Mouse (Mus musculus) neural tube, embryonic 10.5 days (tissue): ENCODE measurements around the gene Snx13.

Source experiments
- DNase-seq: peaks from one replicate; pipeline ENCODE4 v3.0.0-alpha.2; 2017; ENCODE audit warnings: low spot score; ENCODE audit errors: extremely low spot score

Snx13 gene

GRCm38 (mm10) chr12:35047320-35048225, 587 bp downstream of the Snx13 start:
- DNase-seq, result peak; percentile 78

GRCm38 (mm10) chr12:35048891-35049290, 1.9 kb downstream of the Snx13 start:
- DNase-seq, result no peak

GRCm38 (mm10) chr12:35050501-35050900, 3.5 kb downstream of the Snx13 start:
- no peak for DNase-seq

GRCm38 (mm10) chr12:35050964-35051758, 4.2 kb downstream of the Snx13 start:
- DNase-seq, result no peak

DNA sequence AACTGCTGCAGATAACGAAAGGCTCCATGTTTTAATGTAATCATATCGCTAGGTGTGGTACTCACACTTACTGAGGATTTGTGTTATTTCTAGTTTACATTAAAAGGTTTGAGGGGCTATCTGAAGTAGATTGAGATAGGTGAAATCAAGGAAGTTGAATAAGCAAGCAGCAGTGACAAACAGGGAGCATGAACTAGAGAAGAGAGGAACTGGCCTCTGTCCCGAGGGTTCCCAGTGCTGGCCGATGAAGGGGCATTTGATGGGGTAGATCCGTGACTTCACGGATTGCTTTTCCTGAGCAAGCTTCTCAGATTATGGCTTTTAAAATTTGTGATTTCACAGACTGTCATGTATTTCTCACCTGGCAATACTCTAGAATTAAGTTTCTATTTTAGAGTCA, 7.4 kb downstream of the Snx13 start:
- no peak for DNase-seq

GRCm38 (mm10) chr12:35055114-35056095, 8.4 kb downstream of the Snx13 start:
- no peak for DNase-seq

- no peak for DNase-seq
Observed at GRCm38 (mm10) chr12:35063697-35064468, 16.9 kb downstream of the Snx13 start.

DNA sequence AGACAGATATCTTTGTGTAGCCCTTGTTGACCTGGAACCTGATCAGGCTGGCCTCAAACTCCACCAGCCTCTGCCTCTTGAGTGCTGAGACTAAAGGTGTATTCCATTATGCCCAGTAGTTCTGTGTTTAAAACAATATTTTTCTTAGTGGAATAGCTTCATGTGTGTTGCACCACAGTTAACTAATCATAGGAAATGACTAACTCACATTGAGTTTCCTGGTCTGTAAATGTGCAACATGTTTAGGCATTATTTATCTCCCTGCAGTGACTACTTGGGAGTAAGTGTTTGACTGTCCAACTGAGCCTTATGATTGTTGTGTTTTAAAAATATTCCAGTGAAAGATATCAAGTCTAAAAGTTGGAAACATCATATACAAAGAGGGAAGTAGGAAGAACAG, 20.6 kb downstream of the Snx13 start:
- DNase-seq, result no peak

- DNase-seq, result no peak
Observed at GRCm38 (mm10) chr12:35071336-35071735, 24.4 kb downstream of the Snx13 start.

DNA sequence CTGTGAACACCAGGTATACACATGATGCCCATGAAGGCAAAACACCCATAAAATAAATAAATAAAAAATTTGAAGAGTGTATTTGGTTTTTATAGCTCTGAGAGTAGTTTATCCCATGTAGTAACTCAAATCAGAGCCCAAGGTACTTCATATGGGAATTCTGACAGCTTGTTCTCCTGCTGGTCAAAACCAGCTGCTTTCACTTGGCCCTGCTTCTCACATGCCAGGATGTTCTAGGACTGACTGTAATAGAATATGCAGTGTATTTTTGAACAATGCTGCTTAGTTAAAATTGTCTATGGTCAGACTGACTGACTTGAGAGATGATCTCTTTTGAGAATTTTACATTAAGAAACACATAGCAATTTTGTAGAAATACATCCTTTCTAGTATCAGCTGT, 25.2 kb downstream of the Snx13 start:
- no peak for DNase-seq

- DNase-seq, result no peak
Observed at GRCm38 (mm10) chr12:35075993-35076392, 29.0 kb downstream of the Snx13 start.

GRCm38 (mm10) chr12:35123549-35123948, 76.6 kb downstream of the Snx13 start:
- DNase-seq, result no peak

- no peak for DNase-seq
Observed at GRCm38 (mm10) chr12:35153186-35153585, 106.2 kb downstream of the Snx13 start.

DNA sequence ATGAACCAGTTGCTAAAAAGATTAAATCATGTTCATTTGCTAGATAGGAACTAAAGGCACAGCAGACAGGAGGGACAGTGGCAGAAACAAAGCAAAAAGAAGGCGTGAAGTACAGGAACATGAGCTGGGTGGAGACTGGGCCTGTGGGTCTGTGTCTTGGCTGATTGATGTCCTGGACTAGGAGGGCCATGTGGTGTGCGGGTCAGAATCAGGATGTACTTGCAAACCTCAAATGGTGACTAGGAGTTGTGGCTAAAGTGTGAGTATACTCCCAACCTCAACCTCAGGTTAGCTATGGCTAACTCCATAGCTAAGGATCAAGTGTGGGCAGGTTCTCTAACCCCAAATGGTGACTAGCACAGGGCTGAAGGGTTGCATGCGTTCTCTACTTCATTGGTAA, 107.2 kb downstream of the Snx13 start:
- DNase-seq, result no peak

GRCm38 (mm10) chr12:35157237-35157636, 110.3 kb downstream of the Snx13 start:
- DNase-seq, result no peak

DNA sequence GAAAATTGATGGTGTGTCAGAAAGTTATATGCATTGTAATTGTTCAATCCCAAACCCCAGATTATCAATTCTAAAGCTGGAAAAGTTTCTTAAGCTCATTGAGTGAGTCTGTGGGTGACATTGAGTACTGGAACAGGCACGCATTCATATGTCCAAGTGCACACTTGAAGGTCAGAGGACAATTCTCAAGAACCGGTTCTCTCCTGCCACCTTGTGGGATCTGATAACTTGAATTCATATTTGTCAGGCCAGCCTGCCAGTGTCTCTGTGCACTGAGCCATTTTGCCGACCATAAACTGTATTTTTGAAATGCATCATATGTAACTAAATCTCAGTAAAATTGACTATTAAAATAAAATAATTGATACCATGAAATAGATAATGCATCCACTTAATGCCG, 114.7 kb downstream of the Snx13 start:
- DNase-seq, result no peak

- no peak for DNase-seq
Observed at GRCm38 (mm10) chr12:35170275-35170674, 123.3 kb downstream of the Snx13 start.

DNA sequence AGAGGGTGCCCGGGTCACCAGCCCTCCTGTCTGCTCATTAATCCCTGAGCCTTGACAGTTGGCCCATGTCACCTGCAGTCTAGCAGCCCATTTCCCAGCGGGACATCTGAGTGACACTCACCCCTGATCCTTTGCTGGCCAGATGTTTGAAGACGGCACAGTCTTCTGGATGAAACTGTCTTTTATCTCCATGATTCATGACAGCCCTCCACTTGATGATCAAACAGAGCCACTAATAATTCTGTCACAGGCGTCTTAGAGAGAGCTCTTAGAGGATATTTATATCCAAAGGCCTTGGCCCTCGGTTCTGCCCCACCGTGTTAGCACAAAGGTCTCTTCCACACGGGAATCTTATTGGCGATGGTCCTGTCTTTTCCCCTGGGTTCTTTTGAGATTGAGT, 129.0 kb downstream of the Snx13 start:
- DNase-seq, result peak; percentile 56

- DNase-seq, result no peak
Observed at GRCm38 (mm10) chr12:35176628-35177027, 129.6 kb downstream of the Snx13 start.

DNA sequence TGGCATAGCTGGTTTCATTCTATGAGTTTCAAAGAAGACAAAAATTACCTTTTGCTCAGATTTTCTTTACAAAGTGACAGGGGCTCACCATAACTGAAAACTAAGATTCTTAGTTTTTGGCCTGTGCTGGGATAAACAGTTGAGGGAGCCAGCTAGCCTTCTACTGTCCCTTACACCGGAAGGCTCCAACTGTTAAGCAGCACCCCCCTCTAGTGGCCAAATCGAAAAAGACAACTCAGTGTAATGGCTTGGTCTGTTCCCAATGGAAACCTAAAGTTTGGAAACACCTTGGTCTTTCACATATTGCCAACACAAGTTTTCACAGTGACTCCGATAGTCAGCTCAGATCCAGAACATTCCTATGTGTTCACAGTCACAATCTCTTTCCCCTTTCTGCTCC, 135.7 kb downstream of the Snx13 start:
- DNase-seq, result peak; percentile 85
